Mouse (Mus musculus) skeletal muscle tissue, postnatal 0 days (tissue): ENCODE results near the gene Bglap2. TPM values are rescaled to one million over a fixed set of nuclear protein-coding genes. Genes with fewer than 3 reads are reported as not detected.

Experiments
- polyA plus RNA-seq: library from polyadenylated mRNA; unstranded; fragments of >200 nt; fragmentation: Nextera tagmentation; extraction: Ambion mirVana; gene quantifications from 2 replicates; pipeline ENCODE4 v1.2.1, GENCODE M21; 2015

Gene Bglap2
- not detected in 2 replicates for polyA plus RNA-seq

GRCm38 (mm10) chr3:88378599-88378998 is at the start of gene Bglap2:
Gene Bglap2 (minus strand): TSS chr3:88378699.

GRCm38 (mm10) chr3:88424605-88425329 is 46.3 kb upstream of the Bglap2 start, which contains the start of gene Slc25a44:
Gene Slc25a44 (minus strand): TSS chr3:88425139.

GRCm38 (mm10) chr3:88409741-88410644 is 31.5 kb upstream of the Bglap2 start, which contains the start of gene Pmf1:
Gene Pmf1 (minus strand): TSS chr3:88410331.

GRCm38 (mm10) chr3:88384364-88384763 is 5.9 kb upstream of the Bglap2 start, which contains the start of gene Bglap:
Gene Bglap (minus strand): TSS chr3:88384464.

GRCm38 (mm10) chr3:88372643-88373042 is 5.9 kb downstream of the Bglap2 start, which contains the start of gene Bglap3:
Gene Bglap3 (minus strand): TSS chr3:88372743.

GRCm38 (mm10) chr3:88364337-88364736 is 14.2 kb downstream of the Bglap2 start, which contains the start of gene Paqr6:
Gene Paqr6 (plus strand): TSS chr3:88364584.

GRCm38 (mm10) chr3:88336058-88337013 is 42.2 kb downstream of the Bglap2 start, which contains the start of the genes Tmem79 and Smg5:
Gene Tmem79 (minus strand): TSS chr3:88336148.
Gene Smg5 (plus strand): TSS chr3:88336260.

Other genes starting within 250 kb of the Bglap2 start
- gene Mef2d, start 236.3 kb downstream of the Bglap2 start, polyA plus RNA-seq, result 63.1 and 70.4 TPM in 2 replicates
- gene Rhbg, start 124.0 kb downstream of the Bglap2 start, polyA plus RNA-seq, result 1.3 TPM in 1 of 2 replicates, not detected in the other
- 0.13 TPM in 1 of 2 replicates, not detected in the other for gene Gm38392, start 91.5 kb downstream of the Bglap2 start, polyA plus RNA-seq
- gene Tsacc, start 81.7 kb downstream of the Bglap2 start, polyA plus RNA-seq, result 15.6 and 19.1 TPM in 2 replicates
- gene Cct3, start 81.6 kb downstream of the Bglap2 start, polyA plus RNA-seq, result 249 and 260 TPM in 2 replicates
- 94.0 and 119 TPM in 2 replicates for gene Glmp, start 53.7 kb downstream of the Bglap2 start, polyA plus RNA-seq
- 1.2 and 2.7 TPM in 2 replicates for gene Tmem79, start 42.6 kb downstream of the Bglap2 start, polyA plus RNA-seq
- gene Smg5, start 42.4 kb downstream of the Bglap2 start, polyA plus RNA-seq, result 20.1 and 21.9 TPM in 2 replicates
- gene Paqr6, start 14.1 kb downstream of the Bglap2 start, polyA plus RNA-seq, result 2.0 and 2.7 TPM in 2 replicates
- not detected in 2 replicates for gene Bglap3, start 6.0 kb downstream of the Bglap2 start, polyA plus RNA-seq
- gene Bglap, start 5.8 kb upstream of the Bglap2 start, polyA plus RNA-seq, result not detected in 2 replicates
- gene Pmf1, start 31.6 kb upstream of the Bglap2 start, polyA plus RNA-seq, result 48.7 and 61.8 TPM in 2 replicates
- 7.8 and 9.0 TPM in 2 replicates for gene Slc25a44, start 46.4 kb upstream of the Bglap2 start, polyA plus RNA-seq
- 1.8 and 3.0 TPM in 2 replicates for gene Sema4a, start 82.5 kb upstream of the Bglap2 start, polyA plus RNA-seq
- gene Lmna, start 131.3 kb upstream of the Bglap2 start, polyA plus RNA-seq, result 374 and 437 TPM in 2 replicates
- 2.9 TPM in 2 replicates for gene Mex3a, start 153.7 kb upstream of the Bglap2 start, polyA plus RNA-seq
- gene Rab25, start 169.6 kb upstream of the Bglap2 start, polyA plus RNA-seq, result 0.22 and 4.9 TPM in 2 replicates
- 99.9 and 111 TPM in 2 replicates for gene Lamtor2, start 174.4 kb upstream of the Bglap2 start, polyA plus RNA-seq
- gene Ubqln4, start 175.1 kb upstream of the Bglap2 start, polyA plus RNA-seq, result 23.9 and 24.8 TPM in 2 replicates
- 123 and 159 TPM in 2 replicates for gene Ssr2, start 197.2 kb upstream of the Bglap2 start, polyA plus RNA-seq
- gene Arhgef2, start 227.3 kb upstream of the Bglap2 start, polyA plus RNA-seq, result 78.9 and 79.6 TPM in 2 replicates